Mouse (Mus musculus): Measurements from ENCODE around the gene Zmat3. TPM values are rescaled to one million over a fixed set of nuclear protein-coding genes. Genes with fewer than 3 reads are reported as not detected.
A peak's percentile ranks its signal among the peaks of the same experiment; 100 is the strongest.

Zmat3 gene
- polyA plus RNA-seq, 1 experiment from 2014 or later = 11.2 TPM

- ATAC-seq (ENCODE audit: low read depth) = no peak
- no peak overlapping the region for H3K4me2 ChIP-seq (ENCODE audit: low read depth, low read length)
- H3K9me3 ChIP-seq (ENCODE audit: control insufficient read depth, low read length) = no peaks in the 10 kb centered on the region
- WGBS = 19% methylated on average over 4 of the region's 4 CpGs
- no peaks in the 10 kb centered on the region for H3K27me3 ChIP-seq (ENCODE audit: control insufficient read depth, insufficient read depth, low read length)
- H3K27ac ChIP-seq (ENCODE audit: low read depth, low read length) = no peak overlapping the region
- H3K36me3 ChIP-seq (ENCODE audit: control insufficient read depth, insufficient read depth, low read length) = no peaks in the 10 kb centered on the region
- no peak overlapping the region for H3K4me3 ChIP-seq (ENCODE audit: low read depth, low read length)
- peaks cover 20% of the 10 kb centered on the region for H3K4me1 ChIP-seq (ENCODE audit: control insufficient read depth, insufficient read depth, low read length)
- no peak overlapping the region for H3K9ac ChIP-seq (replicated peaks; ENCODE audit: low read depth, low read length)
These were observed 33.6 kb upstream of the Zmat3 start for GRCm38 (mm10) chr3:32399381-32399780.

GRCm38 (mm10) chr3:32398623-32399022 lies 32.8 kb upstream of the Zmat3 start:
- Histone ChIP-seq H3K4me1 (ENCODE audit: control insufficient read depth, insufficient read depth, low read length) (peaks cover 20% of the 10 kb centered on the region), H3K27me3 (ENCODE audit: control insufficient read depth, insufficient read depth, low read length) (no peaks in the 10 kb centered on the region), H3K4me3 (ENCODE audit: low read depth, low read length) (peak overlapping the region; percentile 88; the same call in 1 of the 2 replicates), H3K27ac (ENCODE audit: low read depth, low read length) (no peak overlapping the region), H3K36me3 (ENCODE audit: control insufficient read depth, insufficient read depth, low read length) (no peaks in the 10 kb centered on the region), H3K9me3 (ENCODE audit: control insufficient read depth, low read length) (no peaks in the 10 kb centered on the region), H3K9ac (replicated peaks; ENCODE audit: low read depth, low read length) (no peak overlapping the region), H3K4me2 (ENCODE audit: low read depth, low read length) (peak overlapping the region; percentile 58)
- ATAC-seq (ENCODE audit: low read depth) = no peak
- 31% methylated on average over 4 of the region's 4 CpGs for WGBS

- ATAC-seq (ENCODE audit: low read depth) = no peak
- Histone ChIP-seq H3K27me3 (ENCODE audit: control insufficient read depth, insufficient read depth, low read length) (no peaks in the 10 kb centered on the region), H3K4me3 (ENCODE audit: low read depth, low read length) (peak overlapping the region; percentile 88), H3K27ac (ENCODE audit: low read depth, low read length) (no peak overlapping the region), H3K9me3 (ENCODE audit: control insufficient read depth, low read length) (no peaks in the 10 kb centered on the region), H3K4me1 (ENCODE audit: control insufficient read depth, insufficient read depth, low read length) (peaks cover 20% of the 10 kb centered on the region), H3K36me3 (ENCODE audit: control insufficient read depth, insufficient read depth, low read length) (no peaks in the 10 kb centered on the region), H3K9ac (replicated peaks; ENCODE audit: low read depth, low read length) (peak overlapping the region; percentile 96; the same call in 1 of the 2 replicates), H3K4me2 (ENCODE audit: low read depth, low read length) (peak overlapping the region; percentile 58)
- 2% methylated on average over 7 of the region's 7 CpGs for WGBS
These were observed 32.3 kb upstream of the Zmat3 start for GRCm38 (mm10) chr3:32398175-32398538.

GRCm38 (mm10) chr3:32397461-32398174 lies 31.8 kb upstream of the Zmat3 start, which contains the start of gene Pik3ca:
Gene Pik3ca (plus strand): TSS chr3:32397671.
- peak within 1 kb of the TSS; percentile 96 for H3K9ac ChIP-seq (replicated peaks; ENCODE audit: low read depth, low read length)
- WGBS = under 1% methylated on average over 52 of the region's 65 CpGs
- H3K4me3 ChIP-seq (ENCODE audit: low read depth, low read length) = peak within 1 kb of the TSS; percentile 88

GRCm38 (mm10) chr3:32396794-32397460 lies 31.1 kb upstream of the Zmat3 start:
- Histone ChIP-seq H3K27me3 (ENCODE audit: control insufficient read depth, insufficient read depth, low read length) (no peaks in the 10 kb centered on the region), H3K36me3 (ENCODE audit: control insufficient read depth, insufficient read depth, low read length) (no peaks in the 10 kb centered on the region), H3K9ac (replicated peaks; ENCODE audit: low read depth, low read length) (peak overlapping the region; percentile 96), H3K9me3 (ENCODE audit: control insufficient read depth, low read length) (no peaks in the 10 kb centered on the region), H3K4me3 (ENCODE audit: low read depth, low read length) (peak overlapping the region; percentile 88), H3K27ac (ENCODE audit: low read depth, low read length) (peak overlapping the region; percentile 94), H3K4me2 (ENCODE audit: low read depth, low read length) (peak overlapping the region; percentile 66), H3K4me1 (ENCODE audit: control insufficient read depth, insufficient read depth, low read length) (peaks cover 20% of the 10 kb centered on the region)
- ATAC-seq (ENCODE audit: low read depth) = peak; percentile 98
- WGBS = under 1% methylated on average over 46 of the region's 77 CpGs

More at GRCm38 (mm10) chr3:32397461-32398174, 31.8 kb upstream of the Zmat3 start, which contains the start of gene Pik3ca:
- peaks cover 20% of the 10 kb centered on the region for H3K4me1 ChIP-seq (ENCODE audit: control insufficient read depth, insufficient read depth, low read length)
- no peaks in the 10 kb centered on the region for H3K27me3 ChIP-seq (ENCODE audit: control insufficient read depth, insufficient read depth, low read length)
- peak within 1 kb of the TSS; percentile 94 for H3K27ac ChIP-seq (ENCODE audit: low read depth, low read length)
- peak; percentile 72 for ATAC-seq (ENCODE audit: low read depth)
- H3K36me3 ChIP-seq (ENCODE audit: control insufficient read depth, insufficient read depth, low read length) = no peaks in the 10 kb centered on the region
- H3K4me2 ChIP-seq (ENCODE audit: low read depth, low read length) = peak within 1 kb of the TSS; percentile 66
- H3K9me3 ChIP-seq (ENCODE audit: control insufficient read depth, low read length) = no peaks in the 10 kb centered on the region

- WGBS = 27% methylated on average over 23 of the region's 24 CpGs
- Histone ChIP-seq H3K27ac (ENCODE audit: low read depth, low read length) (peak overlapping the region; percentile 94), H3K9ac (replicated peaks; ENCODE audit: low read depth, low read length) (peak overlapping the region; percentile 37), H3K9me3 (ENCODE audit: control insufficient read depth, low read length) (no peaks in the 10 kb centered on the region), H3K36me3 (ENCODE audit: control insufficient read depth, insufficient read depth, low read length) (no peaks in the 10 kb centered on the region), H3K27me3 (ENCODE audit: control insufficient read depth, insufficient read depth, low read length) (no peaks in the 10 kb centered on the region), H3K4me3 (ENCODE audit: low read depth, low read length) (peak overlapping the region; percentile 88), H3K4me2 (ENCODE audit: low read depth, low read length) (peak overlapping the region; percentile 66), H3K4me1 (ENCODE audit: control insufficient read depth, insufficient read depth, low read length) (peaks cover 20% of the 10 kb centered on the region)
- no peak; the same call in 1 of the 2 replicates for ATAC-seq (ENCODE audit: low read depth)
These were observed 30.1 kb upstream of the Zmat3 start for GRCm38 (mm10) chr3:32395771-32396551.

GRCm38 (mm10) chr3:32393986-32394385 lies 28.2 kb upstream of the Zmat3 start:
- Histone ChIP-seq H3K4me2 (ENCODE audit: low read depth, low read length) (no peak overlapping the region), H3K4me3 (ENCODE audit: low read depth, low read length) (no peak overlapping the region), H3K9ac (replicated peaks; ENCODE audit: low read depth, low read length) (no peak overlapping the region), H3K27ac (ENCODE audit: low read depth, low read length) (no peak overlapping the region), H3K36me3 (ENCODE audit: control insufficient read depth, insufficient read depth, low read length) (no peaks in the 10 kb centered on the region), H3K27me3 (ENCODE audit: control insufficient read depth, insufficient read depth, low read length) (no peaks in the 10 kb centered on the region), H3K4me1 (ENCODE audit: control insufficient read depth, insufficient read depth, low read length) (peaks cover 7% of the 10 kb centered on the region), H3K9me3 (ENCODE audit: control insufficient read depth, low read length) (no peaks in the 10 kb centered on the region)
- 93% methylated on average over 8 of the region's 8 CpGs for WGBS
- ATAC-seq (ENCODE audit: low read depth) = no peak

GRCm38 (mm10) chr3:32392841-32393240 lies 27.0 kb upstream of the Zmat3 start:
- H3K36me3 ChIP-seq (ENCODE audit: control insufficient read depth, insufficient read depth, low read length) = no peaks in the 10 kb centered on the region

More at GRCm38 (mm10) chr3:32392841-32393240, 27.0 kb upstream of the Zmat3 start:
- Histone ChIP-seq H3K4me1 (ENCODE audit: control insufficient read depth, insufficient read depth, low read length) (0 out of 2 replicates have a peak, but pooled peaks cover 2% of the 10 kb centered on the region), H3K4me3 (ENCODE audit: low read depth, low read length) (no peak overlapping the region), H3K4me2 (ENCODE audit: low read depth, low read length) (no peak overlapping the region), H3K9ac (replicated peaks; ENCODE audit: low read depth, low read length) (no peak overlapping the region), H3K27ac (ENCODE audit: low read depth, low read length) (no peak overlapping the region), H3K9me3 (ENCODE audit: control insufficient read depth, low read length) (no peaks in the 10 kb centered on the region), H3K27me3 (ENCODE audit: control insufficient read depth, insufficient read depth, low read length) (no peaks in the 10 kb centered on the region)
- no peak for ATAC-seq (ENCODE audit: low read depth)
- WGBS = 89% methylated on average over 4 of the region's 4 CpGs
